Mouse (Mus musculus): ENCODE measurements around the gene Gm28041.

- TF ChIP-seq CTCF (IDR thresholded peaks at IDR 0.05; ENCODE audit: low read depth) (no peak), EP300 (IDR thresholded peaks at IDR 0.05; ENCODE audit: low read depth) (no peak)
These were observed 32.1 kb downstream of the Gm28041 start for GRCm38 (mm10) chr13:67343422-67343821.
